Mouse (Mus musculus): ENCODE data around the gene Asns.
"Not testable (repeated sequence)": the region's sequence is repeated elsewhere in the genome, so short reads cannot be mapped to it uniquely, and the experiment has no call there.

Gene Asns

GRCm38 (mm10) chr6:7676194-7676901, 16.7 kb downstream of the Asns start:
- DNase-seq (ENCODE audit: low spot score): no peak

- no peak for DNase-seq (ENCODE audit: low spot score)
Observed at GRCm38 (mm10) chr6:7672438-7673253, 20.4 kb downstream of the Asns start.

GRCm38 (mm10) chr6:7671429-7671828, 21.6 kb downstream of the Asns start:
- DNase-seq (ENCODE audit: low spot score): no peak

GRCm38 (mm10) chr6:7670588-7670987, 22.5 kb downstream of the Asns start:
- no peak for DNase-seq (ENCODE audit: low spot score)

- no peak for DNase-seq (ENCODE audit: low spot score)
Observed at GRCm38 (mm10) chr6:7669721-7670120, 23.3 kb downstream of the Asns start.

- DNase-seq (ENCODE audit: low spot score): no peak
Observed at GRCm38 (mm10) chr6:7668332-7668731, 24.7 kb downstream of the Asns start.

GRCm38 (mm10) chr6:7665902-7666301, 27.2 kb downstream of the Asns start:
- not testable (repeated sequence) for DNase-seq (ENCODE audit: low spot score)

GRCm38 (mm10) chr6:7661455-7661854, 31.6 kb downstream of the Asns start:
- DNase-seq (ENCODE audit: low spot score): no peak

- no peak for DNase-seq (ENCODE audit: low spot score)
Observed at GRCm38 (mm10) chr6:7660377-7661080, 32.5 kb downstream of the Asns start.

- DNase-seq (ENCODE audit: low spot score): no peak
Observed at GRCm38 (mm10) chr6:7656601-7657000, 36.5 kb downstream of the Asns start.

- DNase-seq (ENCODE audit: low spot score): no peak
Observed at GRCm38 (mm10) chr6:7648458-7648857, 44.6 kb downstream of the Asns start.

All from T-cell, adult 2 months (primary cell).